Mouse (Mus musculus) myocyte (in vitro differentiated cells): ENCODE data around the gene Pld3.

Experiments
- CEBPB ChIP-seq: IDR thresholded peaks from 2 replicates; pipeline ENCODE4 v1.6.1; 2011; ENCODE audit warnings: mild to moderate bottlenecking, moderate library complexity; ENCODE audit not compliant: poor library complexity, insufficient read depth, severe bottlenecking
- E2F4 ChIP-seq: IDR thresholded peaks from one replicate; pipeline ENCODE4 v1.6.1; 2011; ENCODE audit warnings: mild to moderate bottlenecking, control low read depth, moderate library complexity; ENCODE audit not compliant: insufficient read depth
- MAX ChIP-seq: IDR thresholded peaks from one replicate; pipeline ENCODE4 v1.6.1; 2011; ENCODE audit warnings: low read depth, mild to moderate bottlenecking, control low read depth
- MYOD1 ChIP-seq, 3 experiments: IDR thresholded peaks; one replicate each; pipeline ENCODE4 v1.6.1; 2011; ENCODE audit warnings: control low read depth in 2 of 3, low read depth in 2 of 3, mild to moderate bottlenecking in 2 of 3, moderate library complexity in 1 of 3; ENCODE audit not compliant: insufficient read length in 2 of 3, control insufficient read depth in 1 of 3
- MYOG ChIP-seq, 3 experiments: IDR thresholded peaks; one replicate each; pipeline ENCODE4 v1.6.1; 2011; ENCODE audit warnings: control low read depth in 2 of 3, low read depth in 2 of 3, mild to moderate bottlenecking in 2 of 3; ENCODE audit not compliant: insufficient read length in 2 of 3, control insufficient read depth in 1 of 3, insufficient read depth in 1 of 3
- POLR2A ChIP-seq: IDR thresholded peaks from one replicate; pipeline ENCODE4 v1.6.1; 2011; ENCODE audit warnings: low read depth, mild to moderate bottlenecking, control low read depth, moderate library complexity; ENCODE audit not compliant: insufficient read length
- POLR2AphosphoS2 ChIP-seq: IDR thresholded peaks from one replicate; pipeline ENCODE4 v1.6.1; 2011; ENCODE audit warnings: low read depth, control low read depth; ENCODE audit not compliant: insufficient read length
- REST ChIP-seq: IDR thresholded peaks from one replicate; pipeline ENCODE4 v1.6.1; 2011; ENCODE audit warnings: mild to moderate bottlenecking, control low read depth, moderate library complexity; ENCODE audit not compliant: insufficient read depth, insufficient read length
- TCF12 ChIP-seq: IDR thresholded peaks from one replicate; pipeline ENCODE4 v1.6.1; 2011; ENCODE audit warnings: mild to moderate bottlenecking, control low read depth; ENCODE audit not compliant: poor library complexity, insufficient read depth, severe bottlenecking
- USF1 ChIP-seq: IDR thresholded peaks from one replicate; pipeline ENCODE4 v1.6.1; 2011; ENCODE audit warnings: low read depth, mild to moderate bottlenecking, control low read depth, moderate library complexity

- TF ChIP-seq POLR2AphosphoS2 (no peak), TCF12 (peak; percentile 72), POLR2A (no peak), MAX (no peak), E2F4 (no peak), USF1 (no peak), MYOG (IDR thresholded peaks at IDR 0.05; ENCODE audit: control insufficient read depth in 1 of 3, insufficient read depth in 1 of 3, insufficient read length in 2 of 3, low read depth in 2 of 3) (peak; percentile 92 to 100 (median 98)), MYOD1 (IDR thresholded peaks at IDR 0.05; ENCODE audit: control insufficient read depth in 1 of 3, insufficient read length in 2 of 3, low read depth in 2 of 3) (peak in 2 of 3 experiments; percentile 96), REST (no peak), CEBPB (no peak)
Observed at GRCm38 (mm10) chr7:27601628-27602027, 48.6 kb upstream of the Pld3 start.
